Mouse (Mus musculus) limb, embryonic 14.5 days (tissue): ENCODE results near the gene Agap1. TPM values are rescaled to one million over a fixed set of nuclear protein-coding genes. Genes with fewer than 3 reads are reported as not detected.

ENCODE experiments used
- ATAC-seq: fragments of 200-750 bp; cut with Nextera tagmentation; 2 replicates; pipeline ENCODE4 v1.8.0; 2017; ENCODE audit warnings: low read depth, moderate number of reproducible peaks, moderate TSS enrichment; ENCODE audit not compliant: low FRiP score
- DNase-seq: peaks from one replicate; pipeline ENCODE4 v3.0.0-alpha.2; 2015; ENCODE audit warnings: low spot score
- H3K27ac ChIP-seq: fragments of 300-500 bp; sonication (generic); replicated peaks from 2 replicates; pipeline ENCODE4 v1.5.1; 2014; ENCODE audit warnings: low read depth, mild to moderate bottlenecking, low read length, moderate library complexity, mixed read lengths
- H3K27me3 ChIP-seq: fragments of 300-500 bp; sonication (generic); 2 replicates; pipeline ENCODE4 v1.6.1; 2014; ENCODE audit warnings: low read length, mixed read lengths; ENCODE audit not compliant: control insufficient read depth, insufficient read depth
- H3K36me3 ChIP-seq: fragments of 300-500 bp; sonication (generic); 2 replicates; pipeline ENCODE4 v1.6.1; 2014; ENCODE audit warnings: mild to moderate bottlenecking, low read length, moderate library complexity, mixed read lengths; ENCODE audit not compliant: control insufficient read depth, insufficient read depth
- H3K4me1 ChIP-seq: fragments of 300-500 bp; sonication (generic); 2 replicates; pipeline ENCODE4 v1.6.1; 2014; ENCODE audit warnings: antibody characterized with exemption, low read length, mixed read lengths; ENCODE audit not compliant: control insufficient read depth, insufficient read depth
- H3K4me2 ChIP-seq: fragments of 300-500 bp; sonication (generic); replicated peaks from 2 replicates; pipeline ENCODE4 v1.6.1; 2014; ENCODE audit warnings: low read depth, mild to moderate bottlenecking, low read length, moderate library complexity; ENCODE audit not compliant: severe bottlenecking
- H3K4me3 ChIP-seq: fragments of 300-500 bp; sonication (generic); replicated peaks from 2 replicates; pipeline ENCODE4 v1.5.1; 2014; ENCODE audit warnings: low read length
- H3K9ac ChIP-seq: fragments of 300-500 bp; sonication (generic); 2 replicates; pipeline ENCODE4 v1.6.1; 2014; ENCODE audit warnings: mild to moderate bottlenecking, low read depth, low read length, moderate library complexity; ENCODE audit not compliant: severe bottlenecking
- H3K9me3 ChIP-seq: fragments of 300-500 bp; sonication (generic); 2 replicates; pipeline ENCODE4 v1.6.1; 2016; ENCODE audit warnings: low read length; ENCODE audit not compliant: control insufficient read depth
- POLR2A ChIP-seq: fragments of 200-500 bp; IDR thresholded peaks from 2 replicates; pipeline ENCODE4 v1.8.0; 2012; ENCODE audit warnings: inconsistent platforms, mild to moderate bottlenecking, moderate library complexity, borderline replicate concordance; ENCODE audit not compliant: insufficient read depth, insufficient read length; ENCODE audit errors: extremely low read depth
- WGBS: fragments of 180-500 bp; shearing (Covaris S2); extraction: QIAGEN DNeasy Blood & Tissue Kit; methylation state at CpG from one replicate; pipeline ENCODE4 v1.1.7; 2014; 5-methylcytosine and 5-hydroxymethylcytosine counted together
- polyA plus RNA-seq, 2 experiments: library from polyadenylated mRNA; depleted of rRNA in 1 of 2; stranded (reverse) in 1 of 2; unstranded in 1 of 2; fragments of >200 nt; fragmentation: Nextera tagmentation in 1 of 2; extraction: Ambion mirVana in 1 of 2; gene quantifications; 2 replicates each; pipeline versions ENCODE4 v1.2.1 to v1.2.3; 2012 to 2014

Agap1 gene
- polyA plus RNA-seq, 2 experiments: 16.2 to 19.5 TPM

- no peak overlapping the region for H3K27ac ChIP-seq
- TF ChIP-seq POLR2A: no peak
Observed at GRCm38 (mm10) chr1:89673071-89673470, 218.5 kb downstream of the Agap1 start.

GRCm38 (mm10) chr1:89673686-89674085 lies 219.1 kb downstream of the Agap1 start:
- peaks cover 4% of the 10 kb centered on the region; the same call in 1 of the 2 replicates for H3K27me3 ChIP-seq
- no peak overlapping the region for H3K9ac ChIP-seq
- no peak overlapping the region for H3K4me3 ChIP-seq
- ATAC-seq (no peak), DNase-seq (peak; percentile 14)
- TF ChIP-seq POLR2A: no peak
- peaks cover 50% of the 10 kb centered on the region for H3K36me3 ChIP-seq
- 87% methylated on average over 3 of the region's 3 CpGs for WGBS
- 0 out of 2 replicates have a peak, but pooled peaks cover 4% of the 10 kb centered on the region for H3K4me1 ChIP-seq
- H3K9me3 ChIP-seq: no peaks in the 10 kb centered on the region
- H3K4me2 ChIP-seq: no peak overlapping the region
- H3K27ac ChIP-seq: no peak overlapping the region

More at GRCm38 (mm10) chr1:89673071-89673470, 218.5 kb downstream of the Agap1 start:
- Histone ChIP-seq H3K4me2 (no peak overlapping the region), H3K4me1 (0 out of 2 replicates have a peak, but pooled peaks cover 4% of the 10 kb centered on the region), H3K9me3 (no peaks in the 10 kb centered on the region), H3K4me3 (no peak overlapping the region), H3K27me3 (peaks cover 4% of the 10 kb centered on the region; the same call in 1 of the 2 replicates), H3K9ac (no peak overlapping the region), H3K36me3 (peaks cover 50% of the 10 kb centered on the region)
- ATAC-seq (no peak), DNase-seq (no peak)
- 84% methylated on average over 6 of the region's 6 CpGs for WGBS

GRCm38 (mm10) chr1:89674681-89675080 lies 220.1 kb downstream of the Agap1 start:
- Histone ChIP-seq H3K9me3 (no peaks in the 10 kb centered on the region), H3K27ac (no peak overlapping the region), H3K4me2 (no peak overlapping the region), H3K4me1 (0 out of 2 replicates have a peak, but pooled peaks cover 4% of the 10 kb centered on the region), H3K4me3 (no peak overlapping the region), H3K9ac (no peak overlapping the region), H3K36me3 (peaks cover 49% of the 10 kb centered on the region), H3K27me3 (peaks cover 4% of the 10 kb centered on the region; the same call in 1 of the 2 replicates)
- no peak for ATAC-seq
- DNase-seq: no peak
- WGBS: 90% methylated on average over 9 of the region's 9 CpGs
- TF ChIP-seq POLR2A: no peak

- no peaks in the 10 kb centered on the region for H3K9me3 ChIP-seq
- WGBS: 79% methylated on average over 4 of the region's 4 CpGs
- peaks cover 34% of the 10 kb centered on the region for H3K36me3 ChIP-seq
- H3K4me1 ChIP-seq: 0 out of 2 replicates have a peak, but pooled peaks cover under 1% of the 10 kb centered on the region
- no peaks in the 10 kb centered on the region for H3K27me3 ChIP-seq
- H3K4me2 ChIP-seq: no peak overlapping the region
- DNase-seq (no peak), ATAC-seq (no peak)
- no peak overlapping the region for H3K4me3 ChIP-seq
- no peak overlapping the region for H3K27ac ChIP-seq
- H3K9ac ChIP-seq: no peak overlapping the region
- no peak for TF ChIP-seq POLR2A
Observed at GRCm38 (mm10) chr1:89676411-89676810, 221.8 kb downstream of the Agap1 start.

- no peak overlapping the region for H3K4me2 ChIP-seq
- H3K27me3 ChIP-seq: no peaks in the 10 kb centered on the region
- no peaks in the 10 kb centered on the region for H3K4me1 ChIP-seq
- H3K9me3 ChIP-seq: no peaks in the 10 kb centered on the region
- DNase-seq (no peak), ATAC-seq (no peak)
- H3K36me3 ChIP-seq: peaks cover 9% of the 10 kb centered on the region
- no peak for TF ChIP-seq POLR2A
- 63% methylated on average over 7 of the region's 7 CpGs for WGBS
- no peak overlapping the region for H3K27ac ChIP-seq
- no peak overlapping the region for H3K4me3 ChIP-seq
- H3K9ac ChIP-seq: no peak overlapping the region
Observed at GRCm38 (mm10) chr1:89680673-89681072, 226.1 kb downstream of the Agap1 start.
